Mouse (Mus musculus): Measurements from ENCODE around the gene Bglap.
"Not testable (repeated sequence)": the region's sequence is repeated elsewhere in the genome, so short reads cannot be mapped to it uniquely, and the experiment has no call there.

The Bglap gene

GRCm38 (mm10) chr3:88393776-88394375 lies 9.6 kb upstream of the Bglap start:
- DNase-seq (ENCODE audit: low spot score): no peak

- not testable (repeated sequence) for DNase-seq (ENCODE audit: low spot score)
These were observed 1.9 kb downstream of the Bglap start for GRCm38 (mm10) chr3:88382383-88382782.

DNA sequence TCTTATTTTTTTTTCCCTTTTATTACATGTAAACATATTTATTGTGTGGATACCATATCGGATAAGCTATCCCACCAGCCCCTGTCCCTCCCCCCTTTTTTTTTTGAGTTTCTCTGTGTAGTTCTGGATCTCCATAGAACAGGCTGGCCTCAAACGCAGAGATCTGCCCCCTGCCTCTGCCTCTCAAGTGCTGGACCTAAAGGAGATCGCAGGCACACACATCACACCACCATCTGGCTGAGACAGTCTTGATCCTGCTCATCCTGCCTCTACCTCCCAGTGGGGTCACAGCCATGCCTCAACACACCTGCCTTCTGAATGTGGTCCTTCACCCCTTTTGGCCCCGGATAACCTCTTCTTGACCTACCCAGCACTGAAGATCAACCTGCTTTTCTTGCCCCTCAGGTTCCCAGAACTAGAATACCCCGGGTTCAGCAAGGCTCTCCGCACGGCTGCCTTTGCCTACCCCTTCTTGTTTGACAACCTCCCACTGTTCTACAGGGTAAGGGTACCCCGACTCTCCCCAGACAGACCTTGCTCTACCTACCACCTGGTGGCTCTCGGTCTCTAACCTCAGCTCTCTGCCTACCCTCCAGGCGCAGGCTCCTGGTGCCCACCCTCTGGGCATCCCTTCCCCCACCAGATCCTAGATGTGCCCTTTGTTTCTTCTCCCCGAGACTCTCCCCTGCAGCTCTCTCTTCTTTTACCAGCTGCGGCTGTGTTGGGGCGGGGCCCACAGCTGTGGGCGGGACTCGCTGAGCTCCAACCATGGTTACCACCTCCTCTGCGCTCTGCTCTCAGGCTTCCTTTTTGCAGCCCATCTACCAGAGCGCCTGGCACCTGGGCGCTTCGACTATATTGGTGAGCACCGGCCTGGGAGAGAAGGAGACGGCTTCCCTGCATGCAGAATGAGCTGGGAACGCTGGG lies 2.6 kb downstream of the Bglap start:
- DNase-seq (ENCODE audit: low spot score): not testable (repeated sequence)

- DNase-seq (ENCODE audit: low spot score): not testable (repeated sequence)
These were observed 5.7 kb downstream of the Bglap start, which contains the start of gene Bglap2 for GRCm38 (mm10) chr3:88378599-88378998. TSS of gene Bglap2 (minus strand) at chr3:88378699.

DNA sequence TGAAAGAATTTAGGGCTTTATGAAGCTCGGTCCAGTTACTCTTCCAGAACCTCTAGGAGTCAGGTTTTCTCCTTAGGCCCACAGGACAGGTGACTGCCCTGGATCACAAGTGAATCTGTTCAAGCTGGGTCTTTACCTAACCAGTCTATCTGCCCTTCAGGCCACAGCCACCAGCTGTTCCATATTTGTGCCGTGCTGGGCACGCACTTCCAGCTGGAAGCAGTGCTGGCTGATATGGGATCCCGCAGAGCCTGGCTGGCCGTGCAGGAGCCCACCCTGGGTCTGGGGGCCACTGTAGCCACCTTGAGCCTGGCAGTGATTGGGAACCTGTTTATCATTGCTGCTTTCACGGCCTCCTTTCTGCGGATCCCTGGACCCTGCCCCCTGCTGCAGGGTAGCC lies 7.6 kb downstream of the Bglap start:
- DNase-seq (ENCODE audit: low spot score): not testable (repeated sequence)

DNA sequence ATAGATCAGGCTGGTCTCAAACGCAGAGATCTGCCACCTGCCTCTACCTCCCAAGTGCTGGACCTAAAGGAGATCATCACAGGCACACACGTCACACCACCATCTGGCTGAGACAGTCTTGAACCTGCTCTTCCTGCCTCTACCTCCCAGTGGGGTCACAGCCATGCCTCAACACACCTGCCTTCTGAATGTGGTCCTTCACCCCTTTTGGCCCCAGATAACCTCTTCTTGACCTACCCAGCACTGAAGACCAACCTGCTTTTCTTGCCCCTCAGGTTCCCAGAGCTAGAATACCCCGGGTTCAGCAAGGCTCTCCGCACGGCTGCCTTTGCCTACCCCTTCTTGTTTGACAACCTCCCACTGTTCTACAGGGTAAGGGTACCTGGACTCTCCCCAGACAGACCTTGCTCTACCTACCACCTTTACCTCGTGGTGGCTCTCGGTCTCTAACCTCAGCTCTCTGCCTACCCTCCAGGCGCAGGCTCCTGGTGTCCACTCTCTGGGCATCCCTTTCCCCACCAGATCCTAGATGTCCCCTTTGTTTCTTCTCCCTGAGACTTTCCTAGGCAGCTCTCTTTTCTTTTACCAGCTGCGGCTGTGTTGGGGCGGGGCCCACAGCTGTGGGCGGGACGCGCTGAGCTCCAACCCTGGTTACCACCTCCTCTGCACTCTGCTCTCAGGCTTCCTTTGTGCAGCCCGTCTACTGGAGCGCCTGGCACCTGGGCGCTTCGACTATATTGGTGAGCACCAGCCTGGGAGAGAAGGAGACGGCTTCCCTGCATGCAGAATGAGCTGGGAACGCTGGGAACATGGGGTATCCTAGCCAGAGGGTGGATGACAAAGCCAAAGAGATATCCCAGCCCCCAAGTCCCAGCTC lies 8.3 kb downstream of the Bglap start:
- DNase-seq (ENCODE audit: low spot score): not testable (repeated sequence)

DNA sequence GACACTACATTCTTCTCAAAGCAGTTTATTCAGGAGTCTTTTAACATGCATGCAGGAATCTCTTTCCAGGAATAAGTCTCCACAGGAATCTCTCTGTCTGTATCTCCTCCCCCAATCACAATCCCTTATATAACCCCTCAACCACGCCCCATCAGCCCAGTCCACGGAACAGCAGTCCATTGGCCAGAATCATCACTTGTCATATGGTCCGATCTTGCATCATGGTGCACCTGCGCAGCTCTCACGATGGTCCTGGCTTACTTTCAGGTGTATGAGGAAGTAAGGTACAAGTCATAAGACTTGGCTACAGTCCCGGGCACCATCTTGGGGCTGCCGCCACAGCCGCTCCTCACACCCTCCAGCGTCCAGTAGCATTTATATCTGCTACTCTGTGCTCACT lies 11.6 kb downstream of the Bglap start, which contains the start of gene Bglap3:
Bglap3 (minus strand) TSS at position 101 of the 400 bp plus-strand sequence.
- not testable (repeated sequence) for DNase-seq (ENCODE audit: low spot score)

GRCm38 (mm10) chr3:88368511-88368910 lies 15.8 kb downstream of the Bglap start:
- DNase-seq (ENCODE audit: low spot score): not testable (repeated sequence)

DNA sequence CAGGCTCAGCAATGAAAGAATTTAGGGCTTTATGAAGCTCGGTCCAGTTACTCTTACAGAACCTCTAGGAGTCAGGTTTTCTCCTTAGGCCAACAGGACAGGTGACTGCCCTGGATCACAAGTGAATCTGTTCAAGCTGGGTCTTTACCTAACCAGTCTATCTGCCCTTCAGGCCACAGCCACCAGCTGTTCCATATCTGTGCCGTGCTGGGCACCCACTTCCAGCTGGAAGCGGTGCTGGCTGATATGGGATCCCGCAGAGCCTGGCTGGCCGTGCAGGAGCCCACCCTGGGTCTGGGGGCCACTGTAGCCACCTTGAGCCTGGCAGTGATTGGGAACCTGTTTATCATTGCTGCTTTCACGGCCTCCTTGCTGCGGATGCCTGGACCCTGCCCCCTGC lies 16.7 kb downstream of the Bglap start:
- not testable (repeated sequence) for DNase-seq (ENCODE audit: low spot score)

GRCm38 (mm10) chr3:88366830-88367428 lies 17.3 kb downstream of the Bglap start:
- DNase-seq (ENCODE audit: low spot score): not testable (repeated sequence)

DNA sequence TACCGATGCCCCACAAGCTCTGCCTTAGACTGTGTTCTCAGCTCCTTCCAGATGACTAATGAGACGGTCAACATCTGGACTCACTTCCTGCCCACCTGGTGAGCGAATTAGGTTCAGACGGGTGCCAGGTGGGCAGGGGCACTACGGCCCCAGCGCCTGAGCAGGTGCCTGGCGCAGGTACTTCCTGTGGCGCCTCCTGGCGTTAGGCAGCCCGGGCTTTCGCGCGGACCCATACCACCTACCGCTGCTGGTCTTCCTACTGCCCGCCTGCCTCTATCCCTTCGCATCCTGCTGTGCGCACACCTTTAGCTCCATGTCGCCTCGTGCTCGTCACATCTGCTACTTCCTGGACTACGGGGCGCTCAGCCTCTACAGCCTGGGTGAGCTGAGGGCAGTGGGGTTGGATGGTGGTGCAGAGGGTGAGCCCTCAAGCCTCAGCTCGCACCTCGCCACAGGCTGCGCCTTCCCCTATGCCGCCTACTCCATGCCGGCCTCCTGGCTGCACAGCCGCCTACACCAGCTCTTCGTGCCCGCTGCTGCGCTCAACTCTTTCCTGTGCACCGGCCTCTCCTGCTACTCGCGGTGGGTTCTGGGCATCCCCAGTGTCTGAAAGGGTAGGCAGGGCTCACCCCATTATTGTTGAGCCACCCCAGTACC lies 18.4 kb downstream of the Bglap start:
- no peak for DNase-seq (ENCODE audit: low spot score)

GRCm38 (mm10) chr3:88364337-88364736 lies 19.9 kb downstream of the Bglap start, which contains the start of gene Paqr6:
TSS of gene Paqr6 (plus strand) at chr3:88364584.
- DNase-seq (ENCODE audit: low spot score): no peak

- no peak for DNase-seq (ENCODE audit: low spot score)
These were observed 20.6 kb downstream of the Bglap start for GRCm38 (mm10) chr3:88363700-88364099.

- no peak for DNase-seq (ENCODE audit: low spot score)
These were observed 22.5 kb downstream of the Bglap start for GRCm38 (mm10) chr3:88361612-88362313.

- DNase-seq (ENCODE audit: low spot score): no peak
These were observed 23.2 kb downstream of the Bglap start for GRCm38 (mm10) chr3:88361096-88361495.

- DNase-seq (ENCODE audit: low spot score): no peak
These were observed 24.3 kb downstream of the Bglap start for GRCm38 (mm10) chr3:88359989-88360388.

- DNase-seq (ENCODE audit: low spot score): no peak
These were observed 24.7 kb downstream of the Bglap start for GRCm38 (mm10) chr3:88359584-88359983.

GRCm38 (mm10) chr3:88354396-88355165 lies 29.7 kb downstream of the Bglap start:
- DNase-seq (ENCODE audit: low spot score): no peak

DNA sequence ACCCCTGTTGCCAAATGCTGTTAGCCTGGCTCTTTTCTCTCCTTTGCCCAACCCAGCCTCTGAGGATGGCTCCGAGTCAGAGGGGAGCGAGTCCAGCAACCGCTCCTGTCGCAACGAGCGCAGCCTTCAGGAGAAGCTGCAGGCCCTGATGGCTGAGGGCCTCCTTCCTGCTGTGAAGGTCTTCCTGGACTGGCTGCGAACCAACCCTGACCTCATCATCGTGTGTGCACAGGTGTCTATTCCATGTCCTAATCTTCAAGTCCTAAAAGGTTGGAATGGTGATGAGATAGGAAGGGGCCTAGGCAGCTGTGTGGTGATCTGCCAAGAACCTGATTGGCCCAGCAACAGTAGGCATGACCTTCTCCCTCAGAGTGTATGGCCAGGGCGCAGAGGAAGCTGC lies 31.4 kb downstream of the Bglap start:
- DNase-seq (ENCODE audit: low spot score): no peak

- DNase-seq (ENCODE audit: low spot score): no peak
These were observed 33.5 kb downstream of the Bglap start for GRCm38 (mm10) chr3:88350732-88351131.

All from layer of hippocampus, adult 9-10 months (tissue).